Mouse (Mus musculus): ENCODE results near the gene Actr1a. TPM values are rescaled to one million over a fixed set of nuclear protein-coding genes. Genes with fewer than 3 reads are reported as not detected.

The Actr1a gene
- polyA plus RNA-seq, 1 experiment: 188 TPM

DNA sequence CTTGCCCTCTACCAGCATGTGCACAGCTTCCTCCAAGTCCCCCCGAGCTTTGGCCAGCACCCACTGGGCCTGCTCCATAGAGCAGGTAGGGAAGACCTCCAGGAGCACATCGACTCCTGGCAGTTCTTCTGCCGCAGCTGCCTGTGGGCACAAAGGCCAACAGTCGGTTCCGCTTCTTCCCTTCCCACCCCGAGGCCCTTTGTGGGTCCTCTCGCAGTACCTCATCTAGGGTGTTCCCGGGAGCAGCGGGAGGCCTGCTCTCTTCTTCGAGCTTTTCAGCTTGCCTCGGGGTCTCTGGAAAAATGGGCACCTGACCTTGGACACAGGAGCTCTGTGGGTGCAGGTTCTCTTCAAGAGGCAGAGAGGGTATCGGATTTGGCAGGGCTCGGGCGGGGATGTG is 64.2 kb downstream of the Actr1a start:
- no peak overlapping the region for H3K4me3 ChIP-seq (ENCODE audit: insufficient read depth, low read length)
- H3K4me1 ChIP-seq (ENCODE audit: control insufficient read depth, insufficient read depth, low read length): no peaks in the 10 kb centered on the region
- TF ChIP-seq CTCF (IDR thresholded peaks at IDR 0.05; ENCODE audit: extremely low read depth, insufficient read depth, low read length) (no peak), POLR2A (IDR thresholded peaks at IDR 0.05; ENCODE audit: extremely low read depth, insufficient read depth, low read length) (no peak)
- no peak overlapping the region for H3K27ac ChIP-seq (ENCODE audit: insufficient read depth, low read length)

GRCm38 (mm10) chr19:46330696-46331095 is 64.9 kb downstream of the Actr1a start:
- TF ChIP-seq POLR2A (IDR thresholded peaks at IDR 0.05; ENCODE audit: extremely low read depth, insufficient read depth, low read length) (no peak), CTCF (IDR thresholded peaks at IDR 0.05; ENCODE audit: extremely low read depth, insufficient read depth, low read length) (no peak)
- no peak overlapping the region for H3K4me3 ChIP-seq (ENCODE audit: insufficient read depth, low read length)
- no peaks in the 10 kb centered on the region for H3K4me1 ChIP-seq (ENCODE audit: control insufficient read depth, insufficient read depth, low read length)
- no peak overlapping the region for H3K27ac ChIP-seq (ENCODE audit: insufficient read depth, low read length)

GRCm38 (mm10) chr19:46329951-46330350 is 65.6 kb downstream of the Actr1a start:
- Histone ChIP-seq H3K4me1 (ENCODE audit: control insufficient read depth, insufficient read depth, low read length) (no peaks in the 10 kb centered on the region), H3K4me3 (ENCODE audit: insufficient read depth, low read length) (no peak overlapping the region; the same call in 1 of the 2 replicates), H3K27ac (ENCODE audit: insufficient read depth, low read length) (no peak overlapping the region)
- TF ChIP-seq CTCF (IDR thresholded peaks at IDR 0.05; ENCODE audit: extremely low read depth, insufficient read depth, low read length) (peak; percentile 67), POLR2A (IDR thresholded peaks at IDR 0.05; ENCODE audit: extremely low read depth, insufficient read depth, low read length) (peak; percentile 50; the same call in 1 of the 2 replicates)

- peak overlapping the region; percentile 67 for H3K4me3 ChIP-seq (ENCODE audit: insufficient read depth, low read length)
- no peaks in the 10 kb centered on the region for H3K4me1 ChIP-seq (ENCODE audit: control insufficient read depth, insufficient read depth, low read length)
- H3K27ac ChIP-seq (ENCODE audit: insufficient read depth, low read length): peak overlapping the region; percentile 92
- TF ChIP-seq CTCF (IDR thresholded peaks at IDR 0.05; ENCODE audit: extremely low read depth, insufficient read depth, low read length) (no peak), POLR2A (IDR thresholded peaks at IDR 0.05; ENCODE audit: extremely low read depth, insufficient read depth, low read length) (no peak)
Measured at GRCm38 (mm10) chr19:46329031-46329641, 66.4 kb downstream of the Actr1a start.

DNA sequence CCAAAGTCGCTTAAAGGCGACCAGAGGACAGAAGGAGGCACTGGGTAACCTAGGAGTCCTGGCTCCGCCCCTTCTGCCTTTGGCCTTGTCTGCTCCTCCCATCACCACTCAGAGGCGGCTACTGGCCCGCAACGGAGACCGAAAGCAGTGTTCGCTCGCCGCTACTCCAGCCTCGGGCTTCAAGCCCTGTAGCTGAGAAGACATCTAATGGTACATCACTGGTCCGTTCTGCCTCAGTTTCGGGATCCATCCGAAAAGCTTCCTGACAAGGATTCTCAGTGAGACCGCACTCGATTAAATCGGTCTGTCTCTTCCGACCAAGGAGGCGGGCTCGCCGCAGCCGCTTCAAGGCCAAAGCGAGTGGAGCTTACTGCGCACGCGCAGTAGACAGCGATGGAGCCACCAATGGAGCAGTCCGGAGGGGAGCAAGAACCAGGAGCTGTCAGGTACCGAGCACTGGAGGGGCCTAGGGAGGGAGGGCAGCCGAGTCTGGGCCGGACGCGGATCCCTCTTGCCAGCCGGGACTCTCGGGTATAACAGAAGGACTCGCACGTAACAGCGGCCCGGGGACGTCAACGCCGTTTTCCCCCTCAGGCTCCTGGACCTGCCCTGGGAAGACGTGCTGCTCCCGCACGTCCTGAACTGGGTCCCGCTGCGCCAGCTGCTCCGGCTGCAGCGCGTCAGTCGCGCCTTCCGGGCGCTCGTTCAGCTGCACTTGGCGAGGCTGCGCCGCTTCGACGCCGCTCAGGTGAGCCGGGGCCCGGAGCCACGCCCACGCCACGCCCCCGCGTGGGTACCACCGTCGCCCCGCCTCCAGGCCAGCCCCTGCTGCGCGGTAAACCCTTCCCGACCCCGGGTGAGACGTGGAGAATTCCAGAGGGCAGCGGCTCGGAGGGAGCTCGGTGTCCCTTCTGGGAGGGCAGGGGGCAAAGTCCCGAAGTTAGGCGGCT is 67.2 kb downstream of the Actr1a start, which contains the start of gene Fbxl15:
Gene Fbxl15, plus strand, starts transcription at position 104 of the 950 bp plus-strand sequence.
- Histone ChIP-seq H3K27ac (ENCODE audit: insufficient read depth, low read length) (peak within 1 kb of the TSS; percentile 92), H3K4me3 (ENCODE audit: insufficient read depth, low read length) (peak within 1 kb of the TSS; percentile 67), H3K4me1 (ENCODE audit: control insufficient read depth, insufficient read depth, low read length) (no peaks in the 10 kb centered on the region)
- TF ChIP-seq CTCF (IDR thresholded peaks at IDR 0.05; ENCODE audit: extremely low read depth, insufficient read depth, low read length) (no peak), POLR2A (IDR thresholded peaks at IDR 0.05; ENCODE audit: extremely low read depth, insufficient read depth, low read length) (peak; percentile 77; the same call in 1 of the 2 replicates)

DNA sequence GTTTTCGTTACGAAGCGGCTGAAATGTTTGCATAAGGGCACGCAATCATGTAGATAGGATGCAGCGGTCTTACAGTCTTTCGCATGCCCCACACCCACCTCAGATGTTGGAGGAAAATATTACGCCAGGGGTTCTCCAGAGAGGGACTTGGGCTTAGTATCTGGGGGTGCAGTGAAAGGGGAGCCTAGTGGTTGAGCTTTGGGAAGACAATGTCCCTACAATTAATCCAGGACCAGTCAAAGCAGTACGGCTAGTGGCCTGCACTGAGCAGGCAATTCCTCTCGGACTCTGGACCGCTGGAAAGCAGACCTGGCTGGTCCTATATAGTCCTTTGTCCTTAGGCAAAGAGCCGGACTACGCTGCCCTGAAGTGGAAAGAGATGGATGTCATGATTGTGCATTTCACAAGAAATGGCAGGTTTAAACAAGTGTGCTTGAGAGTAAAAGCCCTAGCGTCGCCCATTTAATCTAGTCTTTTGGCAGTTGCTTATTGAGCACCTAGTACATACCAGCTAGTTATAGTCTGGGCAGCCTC is 68.0 kb downstream of the Actr1a start:
- H3K4me1 ChIP-seq (ENCODE audit: control insufficient read depth, insufficient read depth, low read length): peaks cover 2% of the 10 kb centered on the region; the same call in 1 of the 2 replicates
- H3K27ac ChIP-seq (ENCODE audit: insufficient read depth, low read length): peak overlapping the region; percentile 74
- TF ChIP-seq POLR2A (IDR thresholded peaks at IDR 0.05; ENCODE audit: extremely low read depth, insufficient read depth, low read length) (no peak), CTCF (IDR thresholded peaks at IDR 0.05; ENCODE audit: extremely low read depth, insufficient read depth, low read length) (no peak)
- H3K4me3 ChIP-seq (ENCODE audit: insufficient read depth, low read length): peak overlapping the region; percentile 67

Other genes starting within 250 kb of the Actr1a start
- 0.06 TPM in 1 of 2 replicates, not detected in the other for gene Pitx3, start 247.4 kb downstream of the Actr1a start, polyA plus RNA-seq (2012; rRNA removed)
- 68.7 and 74.1 TPM in 2 replicates for gene Gbf1, start 243.2 kb downstream of the Actr1a start, polyA plus RNA-seq (2012; rRNA removed)
- 2.4 and 2.8 TPM in 2 replicates for gene Nfkb2, start 91.4 kb downstream of the Actr1a start, polyA plus RNA-seq (2012; rRNA removed)
- gene Psd, start 68.6 kb downstream of the Actr1a start, polyA plus RNA-seq (2012; rRNA removed): 617 and 701 TPM in 2 replicates
- gene Fbxl15, start 67.6 kb downstream of the Actr1a start, polyA plus RNA-seq (2012; rRNA removed): 42.8 and 42.9 TPM in 2 replicates
- gene Cuedc2, start 57.0 kb downstream of the Actr1a start, polyA plus RNA-seq (2012; rRNA removed): 233 and 235 TPM in 2 replicates
- gene Mfsd13a, start 54.6 kb downstream of the Actr1a start, polyA plus RNA-seq (2012; rRNA removed): 35.9 and 40.5 TPM in 2 replicates
- 1.7 and 2.4 TPM in 2 replicates for gene 2310034G01Rik, start 45.4 kb downstream of the Actr1a start, polyA plus RNA-seq (2012; rRNA removed)
- 9.5 and 10.0 TPM in 2 replicates for gene Sufu, start 1.1 kb upstream of the Actr1a start, polyA plus RNA-seq (2012; rRNA removed)
- 44.7 and 47.1 TPM in 2 replicates for gene Trim8, start 106.0 kb upstream of the Actr1a start, polyA plus RNA-seq (2012; rRNA removed)
- 213 and 216 TPM in 2 replicates for gene Arl3, start 177.4 kb upstream of the Actr1a start, polyA plus RNA-seq (2012; rRNA removed)
- 5.1 and 5.5 TPM in 2 replicates for gene Sfxn2, start 177.6 kb upstream of the Actr1a start, polyA plus RNA-seq (2012; rRNA removed)
- gene Wbp1l, start 203.3 kb upstream of the Actr1a start, polyA plus RNA-seq (2012; rRNA removed): 24.3 and 26.6 TPM in 2 replicates